Mouse (Mus musculus) liver, embryonic 11.5 days (tissue): ENCODE data around the gene Olfr324. TPM values are rescaled to one million over a fixed set of nuclear protein-coding genes. Genes with fewer than 3 reads are reported as not detected.

Experiments
- ATAC-seq: fragments of 200-750 bp; cut with Nextera tagmentation; replicated peaks from 2 replicates; pipeline ENCODE4 v1.8.0; 2017; ENCODE audit warnings: moderate number of reproducible peaks, mild to moderate bottlenecking, moderate TSS enrichment, moderate library complexity; ENCODE audit not compliant: low FRiP score
- DNase-seq: peaks from one replicate; pipeline ENCODE4 v3.0.0-alpha.2; 2017; ENCODE audit warnings: low spot score
- H3K27ac ChIP-seq: fragments of 300-500 bp; sonication (generic); 2 replicates; pipeline ENCODE4 v1.5.1; 2014; ENCODE audit warnings: mild to moderate bottlenecking, low read depth, low read length, control low read depth
- H3K27me3 ChIP-seq: fragments of 300-500 bp; sonication (generic); replicated peaks from 2 replicates; pipeline ENCODE4 v1.6.1; 2014; ENCODE audit warnings: low read length, mixed read lengths; ENCODE audit not compliant: control insufficient read depth, insufficient read depth
- H3K36me3 ChIP-seq: fragments of 300-500 bp; sonication (generic); 2 replicates; pipeline ENCODE4 v1.6.1; 2014; ENCODE audit warnings: mild to moderate bottlenecking, low read length, moderate library complexity, mixed read lengths; ENCODE audit not compliant: control insufficient read depth, insufficient read depth
- H3K4me1 ChIP-seq: fragments of 300-500 bp; sonication (generic); replicated peaks from 2 replicates; pipeline ENCODE4 v1.6.1; 2014; ENCODE audit warnings: low read length, mixed read lengths; ENCODE audit not compliant: control insufficient read depth, insufficient read depth
- H3K4me2 ChIP-seq: fragments of 300-500 bp; sonication (generic); 2 replicates; pipeline ENCODE4 v1.6.1; 2014; ENCODE audit warnings: mild to moderate bottlenecking, control low read depth, moderate library complexity
- H3K4me3 ChIP-seq: fragments of 300-500 bp; sonication (generic); 2 replicates; pipeline ENCODE4 v1.5.1; 2014; ENCODE audit warnings: low read depth, low read length, control low read depth
- H3K9ac ChIP-seq: fragments of 300-500 bp; sonication (generic); 2 replicates; pipeline ENCODE4 v1.6.1; 2014; ENCODE audit warnings: low read depth, low read length, control low read depth
- H3K9me3 ChIP-seq: fragments of 300-500 bp; sonication (generic); 2 replicates; pipeline ENCODE4 v1.6.1; 2016; ENCODE audit warnings: low read length, inconsistent platforms, mixed read lengths; ENCODE audit not compliant: control insufficient read depth
- WGBS: fragments of 180-500 bp; shearing (Covaris S2); extraction: QIAGEN DNeasy Blood & Tissue Kit; methylation state at CpG from one replicate; pipeline ENCODE4 v1.1.7; 2014; 5-methylcytosine and 5-hydroxymethylcytosine counted together
- polyA plus RNA-seq: library from polyadenylated mRNA; unstranded; fragments of >200 nt; fragmentation: Nextera tagmentation; extraction: Ambion mirVana; gene quantifications from 2 replicates; pipeline ENCODE4 v1.2.1, GENCODE M21; 2014

The Olfr324 gene
- polyA plus RNA-seq, 1 experiment from 2014 or later = not detected

DNA sequence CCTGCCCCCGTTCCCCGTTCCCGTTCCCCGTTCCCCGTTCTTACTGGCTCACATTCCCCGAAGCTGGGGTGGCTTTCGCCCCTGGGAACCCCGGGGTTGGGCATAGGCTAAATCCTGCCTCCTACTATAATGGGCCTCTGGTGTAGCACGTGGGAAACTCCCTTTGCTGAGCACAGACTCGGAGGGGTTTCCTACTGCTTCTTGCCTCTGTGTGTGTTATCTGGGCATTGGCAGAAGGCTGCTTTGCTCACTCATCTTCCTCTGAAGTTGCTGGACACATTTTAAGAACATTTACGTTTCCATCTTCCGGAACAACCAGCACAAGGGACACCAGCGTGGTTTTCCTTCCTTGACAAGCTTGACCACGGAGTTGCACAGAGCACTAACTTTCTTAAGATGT lies 46.1 kb downstream of the Olfr324 start:
- Histone ChIP-seq H3K9me3 (no peaks in the 10 kb centered on the region), H3K27ac (peak overlapping the region; percentile 98), H3K4me2 (peak overlapping the region; percentile 90), H3K9ac (peak overlapping the region; percentile 91), H3K27me3 (peaks cover 3% of the 10 kb centered on the region; the same call in 1 of the 2 replicates), H3K36me3 (no peaks in the 10 kb centered on the region), H3K4me3 (peak overlapping the region; percentile 64), H3K4me1 (peaks cover 13% of the 10 kb centered on the region)
- ATAC-seq (peak; percentile 77), DNase-seq (peak; percentile 49)
- 14% methylated on average over 14 of the region's 14 CpGs for WGBS

- DNase-seq (peak; percentile 60), ATAC-seq (peak; percentile 98)
- Histone ChIP-seq H3K9ac (peak overlapping the region; percentile 91), H3K9me3 (no peaks in the 10 kb centered on the region), H3K27me3 (peaks cover 3% of the 10 kb centered on the region; the same call in 1 of the 2 replicates), H3K36me3 (no peaks in the 10 kb centered on the region), H3K27ac (peak overlapping the region; percentile 98), H3K4me1 (peaks cover 13% of the 10 kb centered on the region), H3K4me2 (peak overlapping the region; percentile 90), H3K4me3 (peak overlapping the region; percentile 64)
- 62% methylated on average over 13 of the region's 13 CpGs for WGBS
Observed at GRCm38 (mm10) chr11:58641638-58642358, 46.9 kb downstream of the Olfr324 start.

- DNase-seq = peak; percentile 56
- peaks cover 13% of the 10 kb centered on the region for H3K4me1 ChIP-seq
- peak overlapping the region; percentile 90; the same call in 1 of the 2 replicates for H3K4me2 ChIP-seq
- H3K4me3 ChIP-seq = no peak overlapping the region
- H3K9ac ChIP-seq = no peak overlapping the region
- H3K27ac ChIP-seq = no peak overlapping the region; the same call in 1 of the 2 replicates
- H3K9me3 ChIP-seq = no peaks in the 10 kb centered on the region
- H3K36me3 ChIP-seq = no peaks in the 10 kb centered on the region
- 27% methylated on average over 6 of the region's 6 CpGs for WGBS
- peaks cover 3% of the 10 kb centered on the region; the same call in 1 of the 2 replicates for H3K27me3 ChIP-seq
- ATAC-seq = no peak
Observed at GRCm38 (mm10) chr11:58643350-58643749, 48.4 kb downstream of the Olfr324 start.

Other genes with a start within 250 kb of the Olfr324 start
- gene Lypd8, start 216.1 kb upstream of the Olfr324 start, polyA plus RNA-seq = 0.14 and 0.27 TPM in 2 replicates
- not detected in 2 replicates for gene 1810065E05Rik, start 174.0 kb upstream of the Olfr324 start, polyA plus RNA-seq
- not detected in 2 replicates for gene Gm12253, start 162.6 kb upstream of the Olfr324 start, polyA plus RNA-seq
- not detected in 2 replicates for gene Lypd9, start 142.2 kb upstream of the Olfr324 start, polyA plus RNA-seq
- not detected in 2 replicates for gene Olfr30, start 132.8 kb upstream of the Olfr324 start, polyA plus RNA-seq
- not detected in 2 replicates for gene Olfr332, start 102.6 kb upstream of the Olfr324 start, polyA plus RNA-seq
- not detected in 2 replicates for gene Olfr331, start 92.5 kb upstream of the Olfr324 start, polyA plus RNA-seq
- not detected in 2 replicates for gene Olfr330, start 60.3 kb upstream of the Olfr324 start, polyA plus RNA-seq
- gene Olfr329-ps, start 48.7 kb upstream of the Olfr324 start, polyA plus RNA-seq = not detected in 2 replicates
- gene Olfr328, start 39.5 kb upstream of the Olfr324 start, polyA plus RNA-seq = 0.05 and 0.08 TPM in 2 replicates
- gene Olfr224, start 24.6 kb upstream of the Olfr324 start, polyA plus RNA-seq = not detected in 2 replicates
- not detected in 2 replicates for gene Olfr325, start 17.4 kb upstream of the Olfr324 start, polyA plus RNA-seq
- gene 2210407C18Rik, start 21.0 kb downstream of the Olfr324 start, polyA plus RNA-seq = not detected in 2 replicates
- not detected in 2 replicates for gene Olfr323, start 35.4 kb downstream of the Olfr324 start, polyA plus RNA-seq
- gene Trim58, start 45.4 kb downstream of the Olfr324 start, polyA plus RNA-seq = 5.6 and 6.4 TPM in 2 replicates
- gene Olfr322, start 63.7 kb downstream of the Olfr324 start, polyA plus RNA-seq = not detected in 2 replicates
- gene Olfr320, start 86.0 kb downstream of the Olfr324 start, polyA plus RNA-seq = not detected in 2 replicates
- gene Olfr319, start 104.0 kb downstream of the Olfr324 start, polyA plus RNA-seq = not detected in 2 replicates
- gene Olfr318, start 128.9 kb downstream of the Olfr324 start, polyA plus RNA-seq = not detected in 2 replicates
- not detected in 2 replicates for gene Olfr317, start 144.1 kb downstream of the Olfr324 start, polyA plus RNA-seq
- gene Olfr316, start 157.6 kb downstream of the Olfr324 start, polyA plus RNA-seq = not detected in 2 replicates
- gene Olfr315, start 178.1 kb downstream of the Olfr324 start, polyA plus RNA-seq = not detected in 2 replicates
- not detected in 2 replicates for gene Olfr314, start 187.8 kb downstream of the Olfr324 start, polyA plus RNA-seq
- gene Fam183b, start 206.8 kb downstream of the Olfr324 start, polyA plus RNA-seq = 0.70 and 0.86 TPM in 2 replicates
- gene Olfr313, start 219.9 kb downstream of the Olfr324 start, polyA plus RNA-seq = not detected in 2 replicates
- not detected in 2 replicates for gene Olfr312, start 234.1 kb downstream of the Olfr324 start, polyA plus RNA-seq
- not detected in 2 replicates for gene Olfr311, start 244.1 kb downstream of the Olfr324 start, polyA plus RNA-seq